Mouse (Mus musculus) heart, adult 9 months (tissue): ENCODE measurements around the gene Gpr107.

Experiments used
- DNase-seq, 2 experiments: peaks; one replicate each; pipeline ENCODE4 v3.0.0; 2022; ENCODE audit warnings: low spot score in 2 of 2

The Gpr107 gene

GRCm38 (mm10) chr2:31198621-31199020 is 46.5 kb downstream of the Gpr107 start:
- DNase-seq: no peak

GRCm38 (mm10) chr2:31200051-31200450 is 47.9 kb downstream of the Gpr107 start:
- DNase-seq: no peak

- DNase-seq: no peak
Measured at GRCm38 (mm10) chr2:31201851-31202250, 49.7 kb downstream of the Gpr107 start.

GRCm38 (mm10) chr2:31202357-31202756 is 50.2 kb downstream of the Gpr107 start:
- DNase-seq: no peak

- no peak for DNase-seq
Measured at GRCm38 (mm10) chr2:31202956-31203355, 50.8 kb downstream of the Gpr107 start.

- peak; percentile 23 to 34 for DNase-seq
Measured at GRCm38 (mm10) chr2:31204677-31205076, 52.6 kb downstream of the Gpr107 start.

GRCm38 (mm10) chr2:31206211-31206610 is 54.1 kb downstream of the Gpr107 start:
- no peak for DNase-seq

- no peak for DNase-seq
Measured at GRCm38 (mm10) chr2:31206882-31207281, 54.8 kb downstream of the Gpr107 start.

GRCm38 (mm10) chr2:31208544-31209142 is 56.5 kb downstream of the Gpr107 start:
- no peak for DNase-seq

- no peak for DNase-seq
Measured at GRCm38 (mm10) chr2:31209525-31209924, 57.4 kb downstream of the Gpr107 start.

- no peak for DNase-seq
Measured at GRCm38 (mm10) chr2:31210144-31210847, 58.2 kb downstream of the Gpr107 start.

GRCm38 (mm10) chr2:31211204-31211603 is 59.1 kb downstream of the Gpr107 start:
- DNase-seq: no peak

GRCm38 (mm10) chr2:31214211-31214796 is 62.2 kb downstream of the Gpr107 start:
- peak in 1 of 2 experiments; percentile 13 for DNase-seq

- DNase-seq: no peak
Measured at GRCm38 (mm10) chr2:31218611-31219010, 66.5 kb downstream of the Gpr107 start.

GRCm38 (mm10) chr2:31219470-31219869 is 67.4 kb downstream of the Gpr107 start:
- no peak for DNase-seq

- DNase-seq: no peak
Measured at GRCm38 (mm10) chr2:31220844-31221243, 68.7 kb downstream of the Gpr107 start.

- DNase-seq: no peak
Measured at GRCm38 (mm10) chr2:31221582-31221981, 69.5 kb downstream of the Gpr107 start.

- DNase-seq: no peak
Measured at GRCm38 (mm10) chr2:31228768-31229311, 76.7 kb downstream of the Gpr107 start.

GRCm38 (mm10) chr2:31239203-31239696 is 87.1 kb downstream of the Gpr107 start:
- no peak for DNase-seq

GRCm38 (mm10) chr2:31239833-31240232 is 87.7 kb downstream of the Gpr107 start:
- DNase-seq: no peak

GRCm38 (mm10) chr2:31241639-31242038 is 89.5 kb downstream of the Gpr107 start:
- DNase-seq: no peak

GRCm38 (mm10) chr2:31244216-31244615 is 92.1 kb downstream of the Gpr107 start:
- no peak for DNase-seq

- DNase-seq: no peak
Measured at GRCm38 (mm10) chr2:31245051-31245450, 92.9 kb downstream of the Gpr107 start.
